Mouse (Mus musculus) cerebral cortex, adult 2 months (tissue): Measurements from ENCODE around the gene Btbd2.

ENCODE experiments used
- WGBS: fragments of 180-500 bp; shearing (Covaris S2); methylation state at CpG from one replicate; pipeline ENCODE4 v1.1.7; 2018; 5-methylcytosine and 5-hydroxymethylcytosine counted together

Btbd2 gene

DNA sequence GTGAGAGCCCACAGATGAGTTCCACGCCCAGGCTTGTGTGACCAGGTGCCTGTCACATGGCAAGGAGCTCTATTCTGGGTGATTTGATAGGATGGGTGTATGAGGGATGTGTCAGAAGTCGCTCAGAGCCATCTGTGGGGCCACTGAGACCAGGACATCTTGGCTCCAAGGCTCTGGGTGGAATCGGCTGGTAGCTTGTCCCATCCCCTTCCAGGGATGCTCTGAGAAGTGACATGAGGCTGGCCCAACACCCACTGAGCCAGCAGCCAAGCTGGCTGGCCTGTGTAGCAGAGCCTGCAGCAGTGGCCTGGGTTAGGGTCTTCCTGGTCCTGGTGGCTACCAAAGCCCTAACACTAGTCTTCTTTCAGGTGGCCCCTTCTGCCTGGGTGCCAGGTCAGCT lies 48.4 kb downstream of the Btbd2 start:
- WGBS, result 86% methylated on average over 3 of the region's 3 CpGs

DNA sequence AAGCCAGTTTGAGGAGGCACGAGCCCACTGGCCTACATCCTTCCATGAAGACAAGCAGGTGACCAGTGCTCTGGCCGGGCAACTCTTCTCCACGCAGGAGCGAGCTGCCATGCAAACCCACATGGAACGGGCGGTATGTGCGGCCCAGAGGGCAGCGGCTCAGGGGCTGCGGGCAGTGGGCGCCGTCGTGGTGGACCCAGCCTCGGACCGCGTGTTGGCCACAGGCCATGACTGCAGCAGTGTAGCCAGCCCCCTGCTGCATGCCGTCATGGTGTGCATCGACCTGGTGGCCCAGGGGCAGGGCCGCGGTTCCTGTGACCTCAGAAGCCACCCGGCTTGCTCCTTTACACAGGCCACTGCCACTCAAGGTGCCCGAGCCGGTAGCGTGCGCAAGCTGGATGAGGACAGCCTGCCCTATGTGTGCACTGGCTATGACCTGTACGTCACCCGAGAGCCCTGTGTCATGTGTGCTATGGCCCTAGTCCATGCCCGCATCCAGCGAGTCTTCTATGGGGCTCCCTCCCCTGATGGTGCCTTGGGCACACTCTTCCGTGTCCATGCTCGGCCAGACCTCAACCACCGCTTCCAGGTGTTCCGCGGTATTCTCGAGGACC lies 50.0 kb downstream of the Btbd2 start:
- WGBS, result 95% methylated on average over 34 of the region's 34 CpGs

DNA sequence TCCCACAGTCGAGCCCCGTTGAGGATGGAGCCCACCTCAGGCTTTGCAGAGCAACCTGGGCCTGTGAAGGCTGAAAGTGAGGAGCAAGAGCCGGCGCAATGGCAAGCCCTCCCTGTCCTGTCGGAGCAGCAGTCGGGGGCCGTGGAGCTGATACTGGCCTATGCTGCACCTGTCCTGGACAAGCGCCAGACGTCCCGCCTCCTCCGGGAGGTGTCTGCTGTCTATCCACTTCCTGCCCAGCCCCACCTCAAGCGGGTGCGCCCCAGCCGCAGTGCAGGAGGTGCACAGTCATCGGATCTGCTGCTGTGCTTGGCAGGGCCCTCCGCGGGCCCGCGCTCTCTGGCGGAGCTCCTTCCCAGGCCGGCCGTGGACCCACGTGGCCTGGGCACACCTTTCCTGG lies 50.6 kb downstream of the Btbd2 start:
- WGBS, result 92% methylated on average over 23 of the region's 23 CpGs

DNA sequence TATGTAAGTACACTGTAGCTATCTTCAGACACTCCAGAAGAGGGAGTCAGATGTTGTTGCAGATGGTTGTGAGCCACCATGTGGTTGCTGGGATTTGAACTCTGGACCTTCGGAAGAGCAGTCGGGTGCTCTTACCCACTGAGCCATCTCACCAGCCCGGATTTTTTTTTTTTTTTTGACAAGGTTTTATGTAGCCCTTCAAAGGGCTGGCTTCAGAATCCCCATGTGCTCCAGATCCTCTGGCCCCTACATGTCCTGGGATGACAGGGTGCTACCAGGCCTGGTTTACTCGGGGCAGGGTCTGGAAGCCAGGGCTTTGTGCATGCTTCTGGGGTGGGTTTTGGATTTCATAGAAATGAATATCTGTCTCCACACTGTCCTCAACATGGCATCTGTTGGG lies 51.1 kb downstream of the Btbd2 start, which contains the start of gene Gm49322:
Gene Gm49322, plus strand, starts transcription at position 301 of the 400 bp plus-strand sequence.
- 80% methylated on average over 4 of the region's 4 CpGs for WGBS

DNA sequence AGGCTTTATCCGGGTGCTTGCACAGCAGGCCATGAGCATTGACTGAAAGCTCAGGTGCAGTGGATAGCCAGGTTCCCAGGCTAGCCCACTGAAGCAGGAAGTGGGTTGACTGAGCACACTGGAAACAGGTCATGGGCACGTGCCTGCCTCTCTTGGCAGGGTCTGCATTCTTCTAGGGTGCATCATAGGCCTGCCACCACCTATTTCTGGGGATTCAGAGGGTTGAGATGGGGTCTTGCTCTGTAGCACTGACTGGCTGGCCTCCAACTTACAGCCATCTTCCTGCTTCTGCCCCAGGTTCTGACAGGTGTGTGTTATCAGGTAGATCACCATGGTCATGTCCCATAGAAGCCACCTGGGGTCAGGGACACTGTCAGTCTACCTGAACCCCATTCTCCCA lies 51.9 kb downstream of the Btbd2 start:
- 73% methylated on average over 2 of the region's 2 CpGs for WGBS

DNA sequence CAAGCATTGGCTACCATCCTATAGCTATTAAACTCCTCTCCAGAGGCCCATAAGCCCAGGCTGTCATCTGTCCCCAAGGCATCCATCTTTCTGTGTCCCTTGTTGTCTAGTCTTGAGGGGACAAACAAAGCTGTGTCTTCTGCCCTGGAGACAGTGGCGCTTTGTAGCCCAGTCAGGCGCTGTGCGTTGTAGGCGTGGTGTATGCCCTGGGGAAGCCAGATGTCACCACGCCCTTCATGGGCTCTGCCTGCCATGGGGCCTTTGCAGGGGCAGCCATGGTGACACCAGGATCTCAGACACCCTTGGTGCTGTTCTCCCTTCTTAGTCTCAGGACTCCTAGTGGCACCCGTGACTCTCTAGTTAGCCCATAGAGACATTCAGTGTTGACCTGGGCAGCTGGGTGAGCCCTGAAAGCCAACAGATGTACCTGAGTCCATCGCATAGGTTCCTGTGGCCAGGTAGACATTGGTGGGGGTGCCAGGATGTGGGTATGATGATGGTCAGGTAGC lies 52.8 kb downstream of the Btbd2 start:
- 83% methylated on average over 7 of the region's 7 CpGs for WGBS

DNA sequence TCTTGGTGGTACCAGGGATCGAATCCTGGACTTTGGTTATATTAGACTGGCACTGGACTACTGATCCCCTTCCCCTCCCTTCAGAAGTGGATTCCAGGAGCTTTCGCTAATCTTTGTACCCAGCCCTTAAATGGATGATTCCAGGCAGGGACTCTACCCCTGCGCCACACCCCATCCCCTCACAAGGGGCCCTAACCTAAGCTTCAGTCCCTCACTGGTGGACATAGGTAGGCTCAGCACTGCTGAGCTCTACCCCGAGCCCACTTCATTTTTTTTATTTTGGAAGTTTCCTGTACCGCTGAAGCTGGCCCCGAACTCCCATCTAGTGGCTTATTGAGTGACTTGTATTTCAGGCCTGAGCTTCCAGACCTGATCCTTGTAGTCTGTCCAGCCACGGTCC lies 53.5 kb downstream of the Btbd2 start:
- WGBS, result 24% methylated on average over 7 of the region's 7 CpGs

DNA sequence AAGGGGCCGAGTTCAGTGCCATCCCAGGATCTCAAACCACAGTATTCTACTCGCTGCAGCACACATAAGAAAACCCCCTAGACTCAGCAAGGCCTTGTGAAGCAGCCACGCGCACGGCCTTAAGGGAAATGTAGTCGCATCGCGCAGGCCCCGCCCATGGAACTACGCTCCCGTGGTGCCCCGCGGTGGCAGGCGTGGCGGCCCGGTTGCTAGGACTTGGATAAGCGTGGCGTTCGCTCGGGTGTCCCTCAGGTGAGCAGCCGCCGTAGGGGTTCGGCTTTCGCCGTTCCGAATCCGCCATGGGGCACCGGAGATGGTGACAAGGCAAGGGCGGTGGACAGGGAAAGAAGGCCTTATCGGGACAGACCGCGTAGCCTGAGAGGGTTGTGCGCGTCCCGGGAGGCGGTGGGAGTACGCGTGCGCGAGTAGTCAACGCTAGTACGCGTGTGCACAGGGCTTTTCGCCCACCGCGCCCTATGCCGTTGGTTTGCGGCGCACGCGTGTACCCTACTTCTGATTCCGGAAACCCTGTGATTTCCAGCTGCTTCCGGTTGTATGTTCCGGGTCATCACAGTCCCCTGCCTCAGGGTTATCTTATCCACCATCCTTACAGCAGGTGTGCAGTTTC lies 54.1 kb downstream of the Btbd2 start, which contains the start of the genes Scamp4 and Adat3:
Gene Scamp4, plus strand, starts transcription at position 175 of the 628 bp plus-strand sequence.
Gene Adat3, plus strand, starts transcription at position 183 of the 628 bp plus-strand sequence.
- WGBS, result under 1% methylated on average over 54 of the region's 54 CpGs

DNA sequence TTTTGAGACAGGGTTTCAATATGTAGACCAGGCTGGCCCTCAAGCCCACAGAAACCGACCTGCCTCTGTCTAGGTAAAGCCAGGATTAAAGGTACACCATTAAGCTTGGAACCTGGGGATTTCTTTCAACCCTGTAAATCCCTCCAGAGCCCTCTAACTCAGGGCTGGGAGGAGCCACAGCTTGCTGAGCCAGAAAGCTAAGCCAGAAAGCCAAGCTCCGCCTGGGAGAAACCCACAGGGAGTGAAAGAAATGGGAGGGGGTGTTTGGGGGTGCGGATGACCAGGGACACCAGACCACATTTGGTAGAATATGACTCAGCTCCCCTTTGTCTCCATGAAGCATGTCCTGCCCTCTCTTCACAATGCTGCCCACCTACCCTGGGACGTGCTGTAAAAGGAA lies 60.6 kb downstream of the Btbd2 start:
- 58% methylated on average over 4 of the region's 4 CpGs for WGBS
